Mouse (Mus musculus) c-Kit-positive CD71-positive TER-119-positive erythroid progenitor cells, embryonic 14.5 days (primary cell): ENCODE results near the gene Ak8.

Experiments used
- DNase-seq: peaks from one replicate; pipeline ENCODE4 v3.0.0-alpha.2; 2013; ENCODE audit warnings: low spot score

Ak8 gene

GRCm38 (mm10) chr2:28796298-28796697 is 96.3 kb downstream of the Ak8 start:
- DNase-seq = peak; percentile 4

GRCm38 (mm10) chr2:28797490-28798106 is 97.6 kb downstream of the Ak8 start:
- DNase-seq = no peak

- no peak for DNase-seq
These were observed 98.4 kb downstream of the Ak8 start for GRCm38 (mm10) chr2:28798390-28798789.

DNA sequence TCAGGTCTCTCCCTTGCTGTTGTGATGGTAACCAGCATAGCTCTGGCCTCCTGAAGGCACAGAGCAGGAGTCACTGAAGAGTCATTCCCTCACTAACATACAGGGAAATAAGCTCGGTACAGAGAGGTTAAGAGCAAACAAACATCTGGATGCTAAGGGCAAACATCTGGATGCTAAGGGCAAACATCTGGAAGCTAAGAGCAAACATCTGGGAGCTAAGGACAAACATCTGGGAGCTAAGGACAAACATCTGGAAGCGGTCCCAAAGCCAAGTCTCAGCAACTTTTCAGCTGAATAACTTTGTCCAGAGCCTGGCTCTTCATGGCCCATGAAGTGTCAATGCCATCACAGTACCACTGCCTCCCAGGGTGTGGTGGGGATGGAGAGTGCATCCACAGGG is 99.6 kb downstream of the Ak8 start:
- DNase-seq = no peak

- no peak for DNase-seq
These were observed 103.4 kb downstream of the Ak8 start for GRCm38 (mm10) chr2:28803406-28803805.

DNA sequence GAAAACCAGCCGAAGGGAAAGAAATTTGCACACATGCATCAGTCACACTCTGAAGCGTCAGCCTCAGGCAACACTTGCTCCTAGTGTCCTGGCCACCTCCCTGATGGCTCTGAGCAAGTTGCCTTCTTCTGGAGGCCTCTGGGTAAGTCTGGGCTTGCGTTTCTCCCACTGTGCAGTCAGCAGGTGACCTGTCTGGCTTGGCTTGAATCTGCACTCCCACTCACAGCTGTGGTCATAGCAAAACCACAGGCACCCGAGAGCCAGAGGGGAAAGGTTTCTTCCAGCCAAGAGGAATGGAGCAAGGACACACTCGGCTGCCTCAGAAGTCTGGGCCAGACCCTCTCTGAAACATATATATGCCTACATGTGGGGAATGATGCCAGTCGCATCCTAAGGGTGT is 108.9 kb downstream of the Ak8 start:
- DNase-seq = no peak

- DNase-seq = no peak
These were observed 110.5 kb downstream of the Ak8 start for GRCm38 (mm10) chr2:28810260-28811013.

- DNase-seq = no peak
These were observed 118.9 kb downstream of the Ak8 start for GRCm38 (mm10) chr2:28818866-28819265.

GRCm38 (mm10) chr2:28829265-28829664 is 129.3 kb downstream of the Ak8 start:
- DNase-seq = no peak

GRCm38 (mm10) chr2:28836181-28836940 is 136.4 kb downstream of the Ak8 start:
- no peak for DNase-seq

GRCm38 (mm10) chr2:28839501-28840221 is 139.7 kb downstream of the Ak8 start:
- DNase-seq = peak; percentile 44

GRCm38 (mm10) chr2:28840222-28840951 is 140.4 kb downstream of the Ak8 start, which contains the start of the genes Gtf3c4 and Ddx31:
TSS of gene Gtf3c4 (minus strand) at chr2:28840360.
TSS of gene Ddx31 (plus strand) at chr2:28840406.
- peak; percentile 93 for DNase-seq

GRCm38 (mm10) chr2:28842042-28842441 is 142.1 kb downstream of the Ak8 start:
- no peak for DNase-seq

GRCm38 (mm10) chr2:28848879-28849278 is 148.9 kb downstream of the Ak8 start:
- no peak for DNase-seq

DNA sequence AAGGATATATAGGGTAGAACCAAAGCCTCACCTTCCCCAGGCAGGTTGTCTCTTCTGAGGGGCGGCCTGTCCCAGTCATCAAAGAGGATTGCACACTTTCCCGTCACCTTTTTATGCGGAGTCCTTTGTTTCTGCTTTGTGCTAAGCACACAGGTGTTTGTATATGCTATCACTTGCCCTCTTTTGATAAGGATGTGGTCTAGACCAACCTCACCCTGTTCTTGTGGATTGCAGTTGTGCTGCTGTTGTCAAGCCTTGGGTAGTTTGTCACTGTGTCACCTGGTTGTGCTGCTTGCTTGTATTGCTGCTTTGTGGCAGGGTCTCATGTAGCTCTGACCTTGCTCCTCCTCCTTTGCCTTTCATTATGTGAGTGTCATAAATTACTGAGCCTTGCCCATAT is 152.6 kb downstream of the Ak8 start:
- no peak for DNase-seq

GRCm38 (mm10) chr2:28855773-28856172 is 155.8 kb downstream of the Ak8 start:
- DNase-seq = no peak

- DNase-seq = no peak
These were observed 159.3 kb downstream of the Ak8 start for GRCm38 (mm10) chr2:28859303-28859702.

DNA sequence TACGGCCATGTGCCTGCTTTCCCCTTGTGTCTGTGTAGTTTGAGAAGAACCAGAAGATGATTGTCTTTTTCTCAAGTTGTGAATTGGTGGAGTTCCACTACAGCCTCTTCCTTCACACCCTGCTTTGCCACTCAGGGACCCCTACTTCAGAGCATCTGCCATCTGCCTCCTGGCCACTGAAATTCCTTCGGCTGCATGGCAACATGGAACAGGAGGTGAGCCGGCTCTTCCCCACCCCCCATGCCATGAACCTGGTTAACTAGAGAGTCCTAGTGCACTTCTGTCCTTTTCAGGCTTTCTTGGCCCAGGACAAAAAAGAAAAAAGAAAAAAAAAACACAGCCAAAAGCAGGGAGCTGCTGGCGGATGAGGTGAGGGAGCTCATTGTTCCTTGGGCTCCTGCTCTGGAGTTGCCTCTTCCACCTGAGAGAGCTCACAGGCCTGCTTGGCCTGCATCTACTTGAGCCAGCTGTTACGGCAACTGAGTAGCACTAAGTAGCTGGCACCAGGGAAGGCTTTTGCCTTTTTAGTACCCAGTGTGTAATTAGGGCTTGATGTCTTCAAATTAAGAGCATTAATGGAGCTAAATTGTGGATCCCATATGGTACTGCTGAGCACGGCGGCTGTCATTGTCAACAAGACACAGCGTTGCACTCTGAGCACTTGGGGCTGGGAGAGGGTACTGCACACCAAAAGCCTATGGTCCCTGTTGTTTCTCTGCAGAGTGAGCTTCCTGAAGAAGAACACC is 160.9 kb downstream of the Ak8 start:
- no peak for DNase-seq
